Mouse (Mus musculus): Measurements from ENCODE around the gene Nlrp4c. TPM values are rescaled to one million over a fixed set of nuclear protein-coding genes. Genes with fewer than 3 reads are reported as not detected.

Nlrp4c gene
- total RNA-seq (2023) = not detected

GRCm38 (mm10) chr7:6044861-6045260 is at the start of gene Nlrp4c:
Gene Nlrp4c, plus strand, starts transcription at chr7:6045161.

GRCm38 (mm10) chr7:6010910-6011309 is 34.1 kb upstream of the Nlrp4c start, which contains the start of gene Vmn1r65:
Gene Vmn1r65, minus strand, starts transcription at chr7:6011010.

Other genes with a start within 250 kb of the Nlrp4c start
- not detected for gene Vmn1r63, start 239.7 kb upstream of the Nlrp4c start, total RNA-seq (2023)
- gene Vmn1r64, start 160.6 kb upstream of the Nlrp4c start, total RNA-seq (2023) = not detected
- not detected for gene Vmn1r65, start 34.2 kb upstream of the Nlrp4c start, total RNA-seq (2023)
- 10 to 100 TPM; 37.2 to 39.0 TPM for gene Zfp787, start 110.8 kb downstream of the Nlrp4c start, total RNA-seq (2023)
- 10 to 100 TPM; 13.3 to 15.6 TPM for gene Zfp444, start 127.1 kb downstream of the Nlrp4c start, total RNA-seq (2023)
- gene Galp, start 151.9 kb downstream of the Nlrp4c start, total RNA-seq (2023) = not detected
- not detected for gene Zscan5b, start 177.1 kb downstream of the Nlrp4c start, total RNA-seq (2023)
- gene Epp13, start 207.5 kb downstream of the Nlrp4c start, total RNA-seq (2023) = not detected
- 1 to 10 TPM; 1.7 to 3.0 TPM for gene Zfp667, start 241.4 kb downstream of the Nlrp4c start, total RNA-seq (2023)

Measured in monocyte, adult 59 days (primary cell).